Mouse (Mus musculus): Measurements from ENCODE around the gene Fam180a.

DNA sequence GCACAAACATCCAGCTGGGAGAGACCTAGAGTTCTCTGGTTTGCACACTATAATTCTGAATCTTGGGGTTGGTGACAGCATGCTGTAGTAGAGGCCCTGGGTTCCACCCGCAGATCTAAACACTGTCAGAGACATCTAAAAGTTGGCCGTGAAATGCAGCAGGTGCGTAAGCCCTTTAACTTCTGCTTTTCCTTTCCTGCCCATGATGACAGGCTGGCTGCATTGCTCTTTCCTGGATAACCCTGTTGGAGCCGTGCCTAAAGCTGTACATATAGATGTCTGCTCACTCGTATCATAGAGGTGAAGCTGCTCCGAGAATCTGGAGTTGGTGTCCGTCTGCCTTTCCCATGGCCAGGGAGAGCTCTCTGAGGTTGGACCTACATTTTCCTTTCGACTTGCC is 26.9 kb upstream of the Fam180a start:
- TF ChIP-seq GATA1 (IDR thresholded peaks at IDR 0.05; ENCODE audit: low read length) (no peak), TAL1 (IDR thresholded peaks at IDR 0.05; ENCODE audit: low read length) (no peak)
